Mouse (Mus musculus): ENCODE data around the gene Dennd1c.

DNA sequence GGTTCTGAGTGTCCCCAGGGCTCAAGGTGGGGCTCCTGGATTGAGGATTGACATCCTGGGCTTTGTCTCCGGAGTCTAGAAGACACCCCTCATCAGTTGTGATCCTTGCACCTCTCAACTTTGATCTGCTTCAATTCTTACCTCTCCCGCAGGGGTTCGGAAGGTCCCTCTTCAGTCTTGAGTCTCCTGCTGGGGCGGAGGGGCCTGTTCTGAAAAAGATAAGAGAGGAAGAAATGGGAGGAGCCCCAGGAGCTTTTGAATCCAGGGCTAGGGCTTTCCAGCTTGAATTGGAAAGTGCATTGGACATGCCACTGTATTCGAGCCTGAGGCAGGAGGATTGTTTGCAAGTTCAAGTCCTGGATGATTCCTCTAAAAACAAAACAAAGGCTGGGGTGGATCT lies 11.4 kb downstream of the Dennd1c start:
- no peak for TF ChIP-seq CTCF (IDR thresholded peaks at IDR 0.05; ENCODE audit: borderline replicate concordance, extremely low read depth, insufficient read depth, insufficient read length)
- no peak for TF ChIP-seq POLR2A (IDR thresholded peaks at IDR 0.05; ENCODE audit: borderline replicate concordance, extremely low read depth, insufficient read depth, insufficient read length, poor library complexity, severe bottlenecking)

Data from brain, embryonic 14.5 days (tissue).